Mouse (Mus musculus) kidney, adult 9 months (tissue): ENCODE data around the gene Tas1r1.
"Not testable (repeated sequence)": the region's sequence is repeated elsewhere in the genome, so short reads cannot be mapped to it uniquely, and the experiment has no call there.

Source experiments
- DNase-seq: peaks from one replicate; pipeline ENCODE4 v3.0.0; 2022

Tas1r1 gene

GRCm38 (mm10) chr4:152041924-152042641, 3.7 kb upstream of the Tas1r1 start:
- no peak for DNase-seq

GRCm38 (mm10) chr4:152039831-152040310, 1.5 kb upstream of the Tas1r1 start:
- DNase-seq, result peak; percentile 44

- DNase-seq, result peak; percentile 92
Measured at GRCm38 (mm10) chr4:152038985-152039830, 840 bp upstream of the Tas1r1 start, which contains the start of gene Nol9. Nol9 (plus strand) TSS chr4:152039321.

- DNase-seq, result not testable (repeated sequence)
Measured at GRCm38 (mm10) chr4:152036464-152036863, 1.9 kb downstream of the Tas1r1 start.

- DNase-seq, result no peak
Measured at GRCm38 (mm10) chr4:152032922-152033321, 5.4 kb downstream of the Tas1r1 start.

DNA sequence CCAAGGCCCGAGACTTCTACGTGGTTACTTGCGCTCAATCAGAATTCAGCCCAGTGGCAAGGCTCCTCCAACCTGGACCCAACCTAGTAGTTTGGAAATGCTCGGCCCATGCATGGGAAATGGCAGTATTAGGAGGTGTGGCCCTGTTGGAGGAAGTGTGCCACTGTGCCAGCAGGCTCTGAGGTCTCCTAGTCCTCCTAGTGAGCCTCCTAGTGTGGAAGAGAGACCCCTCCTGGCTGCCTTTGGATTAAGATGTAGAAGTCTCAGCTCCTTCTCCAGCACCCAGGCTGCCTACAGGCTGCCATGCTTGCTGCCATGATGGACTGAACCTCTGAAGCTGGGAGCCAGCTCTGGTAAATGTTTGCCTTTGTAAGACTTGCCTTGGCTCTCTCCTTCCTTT, 8.4 kb downstream of the Tas1r1 start:
- DNase-seq, result no peak

- DNase-seq, result no peak
Measured at GRCm38 (mm10) chr4:152029087-152029486, 9.3 kb downstream of the Tas1r1 start.

- DNase-seq, result no peak
Measured at GRCm38 (mm10) chr4:152028456-152028855, 9.9 kb downstream of the Tas1r1 start.

GRCm38 (mm10) chr4:152027524-152027923, 10.8 kb downstream of the Tas1r1 start, which contains the start of gene Zbtb48:
Zbtb48 (minus strand) TSS chr4:152027671.
- peak; percentile 98 for DNase-seq

- peak; percentile 46 for DNase-seq
Measured at GRCm38 (mm10) chr4:152026751-152027508, 11.4 kb downstream of the Tas1r1 start.

DNA sequence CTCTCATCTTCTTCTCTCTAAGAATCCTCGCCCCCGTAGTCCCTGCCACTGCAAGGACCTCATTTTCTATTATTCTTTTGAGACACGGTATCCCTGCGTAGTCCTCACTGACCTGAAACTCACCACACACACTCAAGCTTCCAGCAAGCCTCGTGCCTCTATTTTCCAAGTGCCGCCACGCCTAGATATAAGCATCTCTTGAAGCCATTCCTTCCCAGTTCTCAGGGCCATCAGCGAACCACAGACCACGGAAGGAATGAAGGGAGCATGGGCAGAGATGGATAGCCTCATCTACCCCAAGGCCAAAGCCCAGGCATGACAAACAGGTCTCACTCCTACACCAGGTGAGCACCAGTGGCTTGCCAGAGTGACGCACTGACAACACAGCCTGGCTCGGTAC, 13.8 kb downstream of the Tas1r1 start:
- no peak for DNase-seq

DNA sequence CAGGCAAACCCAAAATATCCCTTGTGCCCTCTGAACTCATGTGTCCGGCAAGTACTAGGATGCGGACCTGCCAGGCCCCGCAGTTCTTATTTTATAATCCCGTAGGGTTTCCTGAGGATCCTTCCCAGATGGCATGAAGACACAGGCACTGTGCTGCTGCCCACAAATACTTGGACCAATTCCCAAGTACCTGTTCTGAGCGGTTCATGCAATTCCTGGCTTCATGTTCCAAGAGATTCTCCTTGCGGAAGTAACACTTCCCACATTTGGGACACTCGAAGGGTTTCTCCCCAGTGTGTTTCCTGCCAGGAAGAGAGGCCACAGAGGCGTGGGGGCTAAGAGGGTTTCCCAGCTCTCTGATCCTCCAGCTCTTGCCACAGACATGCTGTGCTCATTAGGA, 15.9 kb downstream of the Tas1r1 start:
- DNase-seq, result no peak

- no peak for DNase-seq
Measured at GRCm38 (mm10) chr4:152021568-152022097, 16.7 kb downstream of the Tas1r1 start.

GRCm38 (mm10) chr4:152020024-152020423, 18.3 kb downstream of the Tas1r1 start:
- DNase-seq, result no peak

DNA sequence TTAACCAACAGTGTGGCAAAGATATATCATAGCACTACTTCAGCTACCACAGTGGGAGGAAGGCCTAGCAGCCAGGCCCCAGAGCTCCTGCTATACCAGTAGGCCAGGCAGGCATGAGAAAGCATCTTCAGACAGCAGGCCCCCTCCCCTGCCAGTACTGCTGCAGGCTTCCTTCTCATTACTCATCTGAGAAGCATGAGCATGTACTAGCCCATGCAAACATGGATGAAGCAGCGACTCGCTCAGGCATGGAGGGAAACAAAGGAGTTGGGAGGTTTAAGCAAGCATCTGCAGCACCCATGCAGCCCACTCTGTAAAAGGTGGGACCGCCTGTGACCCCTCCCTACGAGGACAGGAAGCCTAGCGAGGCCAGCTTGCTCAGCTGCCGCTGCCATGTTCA, 19.3 kb downstream of the Tas1r1 start:
- no peak for DNase-seq

DNA sequence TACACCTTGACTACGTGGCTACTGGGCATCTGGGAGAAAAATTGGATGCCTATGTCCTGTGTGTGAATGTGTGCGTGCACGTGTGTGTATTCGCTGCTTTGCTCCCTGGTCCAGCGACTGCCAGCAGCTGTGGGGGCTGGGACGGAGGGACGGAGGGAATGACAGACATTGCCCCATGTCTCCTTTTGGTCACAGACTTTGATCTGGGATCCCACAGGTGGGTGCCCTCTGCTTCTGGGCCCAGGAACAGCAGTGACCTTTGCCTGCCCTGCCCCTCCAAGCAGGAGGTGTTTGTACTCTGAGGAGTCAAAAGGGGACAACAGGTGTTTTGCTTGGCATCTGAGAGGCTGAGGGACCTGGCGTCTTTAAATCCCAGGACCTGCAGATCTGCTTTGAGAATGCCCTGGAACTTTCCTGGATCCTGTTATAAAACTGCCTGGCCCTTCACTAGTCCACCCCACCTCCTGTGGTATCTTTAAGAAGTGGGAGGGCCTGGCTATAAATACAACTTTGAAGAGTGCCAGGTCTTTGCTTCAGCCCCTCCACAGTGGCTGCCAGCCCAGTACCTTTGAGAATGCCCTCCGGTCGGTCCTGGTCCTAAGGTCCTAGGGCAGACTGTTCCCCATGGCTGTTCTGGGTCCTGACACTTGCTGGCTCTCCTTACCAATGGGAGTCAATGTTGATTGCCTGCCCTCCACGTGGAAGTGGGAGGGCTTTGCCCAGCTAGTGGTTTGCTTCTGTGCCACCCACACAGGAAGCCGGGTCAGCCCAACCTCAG, 25.1 kb downstream of the Tas1r1 start:
- DNase-seq, result peak; percentile 87

GRCm38 (mm10) chr4:152012109-152012508, 26.3 kb downstream of the Tas1r1 start:
- no peak for DNase-seq

DNA sequence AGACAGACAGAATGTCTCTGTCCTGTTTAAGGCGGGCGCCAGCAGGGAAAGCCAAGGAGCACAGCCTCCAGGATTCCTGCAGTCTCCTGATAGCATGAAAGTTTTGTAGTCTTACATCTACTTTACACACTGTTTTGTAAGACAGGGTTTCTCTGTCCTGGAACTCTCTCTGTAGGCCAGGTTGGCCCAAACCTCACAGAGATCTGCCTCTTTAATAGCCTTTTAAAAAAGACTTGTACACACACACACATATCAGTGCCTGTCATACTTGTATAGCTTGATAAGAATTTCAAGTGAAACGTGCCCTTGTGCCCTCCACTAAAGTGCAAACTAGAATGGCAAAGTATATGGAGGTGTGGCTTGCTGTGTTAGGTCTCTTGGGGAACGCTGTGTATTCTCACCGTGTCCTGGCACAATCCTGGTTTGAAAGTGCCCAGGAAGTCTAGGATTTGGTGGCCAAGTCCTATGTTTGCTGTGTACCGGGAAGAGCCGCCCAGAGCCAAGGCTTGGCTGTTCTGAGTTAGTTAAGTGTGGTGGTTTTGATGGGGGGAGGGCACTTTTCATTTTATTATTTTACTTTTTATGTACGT, 27.1 kb downstream of the Tas1r1 start:
- no peak for DNase-seq

- peak; percentile 47 for DNase-seq
Measured at GRCm38 (mm10) chr4:152010707-152011134, 27.6 kb downstream of the Tas1r1 start.

DNA sequence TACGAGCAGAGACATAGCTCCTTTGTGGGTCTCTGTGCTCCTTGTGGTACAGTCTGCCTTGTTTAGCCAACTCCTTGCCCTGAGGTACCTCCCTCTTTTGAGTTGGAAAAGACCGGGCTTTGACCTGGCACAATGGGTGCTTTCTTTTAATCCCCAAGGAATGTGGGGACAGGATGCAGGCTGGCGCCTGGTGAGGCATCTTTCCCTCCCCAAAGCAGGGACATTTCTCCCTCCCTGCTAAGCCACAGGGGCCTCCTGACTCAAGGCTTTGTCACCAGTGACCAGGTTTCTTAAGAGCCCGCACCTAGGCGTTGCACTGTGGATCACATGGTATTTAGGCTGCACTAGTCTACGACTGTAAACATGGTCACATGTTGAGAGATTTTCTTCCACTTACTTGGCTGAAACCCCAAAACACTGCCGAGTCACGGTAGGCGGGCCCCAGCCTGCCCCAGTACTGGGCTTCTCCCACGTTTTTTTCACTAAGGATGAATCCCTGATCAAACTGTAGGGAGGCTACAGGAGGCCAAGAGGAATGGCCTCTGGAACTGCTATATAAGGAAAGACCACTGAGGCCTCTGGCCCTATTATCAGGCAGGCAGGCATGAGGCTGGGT, 28.2 kb downstream of the Tas1r1 start:
- DNase-seq, result peak; percentile 70
